Mouse (Mus musculus) MEL (cell line): ENCODE results near the gene Dusp12. TPM values are rescaled to one million over a fixed set of nuclear protein-coding genes. Genes with fewer than 3 reads are reported as not detected.

Source experiments
- DNase-seq: peaks from one replicate; pipeline ENCODE4 v3.0.0; 2011; ENCODE audit warnings: low read depth, low spot score
- H3K27ac ChIP-seq: 2 replicates; pipeline ENCODE4 v1.5.1; 2012; ENCODE audit warnings: low read depth, mild to moderate bottlenecking, control low read depth, low read length, moderate library complexity; ENCODE audit not compliant: control insufficient read depth
- H3K27me3 ChIP-seq, 2 experiments: fragments of 150-350 bp in 1 of 2; sonication (generic) in 1 of 2; 2 replicates each; pipeline ENCODE4 v1.6.1; 2012; ENCODE audit warnings: low read length in 2 of 2, mild to moderate bottlenecking in 2 of 2, improper control_type of control experiment in 1 of 2, moderate library complexity in 1 of 2; ENCODE audit not compliant: insufficient read depth in 2 of 2, control insufficient read depth in 1 of 2
- H3K36me3 ChIP-seq, 2 experiments: 2 replicates each; pipeline ENCODE4 v1.6.1; 2012 to 2014; ENCODE audit warnings: low read length in 2 of 2, improper control_type of control experiment in 1 of 2, inconsistent platforms in 1 of 2, mild to moderate bottlenecking in 1 of 2; ENCODE audit not compliant: insufficient read depth in 2 of 2, control insufficient read depth in 1 of 2
- H3K4me1 ChIP-seq, 2 experiments: fragments of 150-350 bp in 1 of 2; sonication (generic) in 1 of 2; 2 replicates each; pipeline ENCODE4 v1.6.1; 2012; ENCODE audit warnings: low read length in 2 of 2, improper control_type of control experiment in 1 of 2, mild to moderate bottlenecking in 1 of 2; ENCODE audit not compliant: insufficient read depth in 2 of 2, control insufficient read depth in 1 of 2
- H3K4me3 ChIP-seq, 2 experiments: fragments of 150-350 bp in 1 of 2; sonication (generic) in 1 of 2; 2 replicates each; pipeline ENCODE4 v1.5.1; 2012; ENCODE audit warnings: low read depth in 2 of 2, low read length in 2 of 2, mild to moderate bottlenecking in 2 of 2, moderate library complexity in 2 of 2, control low read depth in 1 of 2, improper control_type of control experiment in 1 of 2; ENCODE audit not compliant: control insufficient read depth in 1 of 2, insufficient read depth in 1 of 2
- H3K79me2 ChIP-seq: 2 replicates; pipeline ENCODE4 v1.6.1; 2012; ENCODE audit warnings: mild to moderate bottlenecking, low read length, moderate library complexity; ENCODE audit not compliant: control insufficient read depth, poor library complexity, insufficient read depth
- H3K9ac ChIP-seq: 2 replicates; pipeline ENCODE4 v1.6.1; 2012; ENCODE audit warnings: low read depth, mild to moderate bottlenecking, control low read depth, low read length, moderate library complexity; ENCODE audit not compliant: control insufficient read depth, poor library complexity, severe bottlenecking
- H3K9me3 ChIP-seq: fragments of 150-350 bp; sonication (generic); replicated peaks from 2 replicates; pipeline ENCODE4 v1.6.1; 2012; ENCODE audit warnings: mild to moderate bottlenecking, low read length, improper control_type of control experiment, moderate library complexity; ENCODE audit not compliant: insufficient read depth
- BHLHE40 ChIP-seq: IDR thresholded peaks from 2 replicates; pipeline ENCODE4 v1.6.1; 2012; ENCODE audit warnings: low read depth, mild to moderate bottlenecking, inconsistent platforms, low read length, improper control_type of control experiment, borderline replicate concordance
- CHD2 ChIP-seq: IDR thresholded peaks from 2 replicates; pipeline ENCODE4 v1.6.1; 2011; ENCODE audit warnings: low read length, improper control_type of control experiment
- E2F4 ChIP-seq: IDR thresholded peaks from 2 replicates; pipeline ENCODE4 v1.6.1; 2011; ENCODE audit warnings: low read depth, low read length, improper control_type of control experiment, borderline replicate concordance
- EP300 ChIP-seq, 2 experiments: IDR thresholded peaks; 2 replicates each; pipeline ENCODE4 v1.6.1; 2011; ENCODE audit warnings: improper control_type of control experiment in 2 of 2, low read length in 2 of 2, low read depth in 1 of 2, mild to moderate bottlenecking in 1 of 2
- HCFC1 ChIP-seq: IDR thresholded peaks from 2 replicates; pipeline ENCODE4 v1.6.1; 2012; ENCODE audit warnings: low read depth, mild to moderate bottlenecking, inconsistent platforms, low read length, improper control_type of control experiment, moderate library complexity
- KAT2A ChIP-seq: conservative IDR thresholded peaks from 2 replicates; pipeline ENCODE4 v1.6.1; 2012; ENCODE audit warnings: low read depth, low read length, improper control_type of control experiment, inconsistent platforms
- MAFK ChIP-seq: IDR thresholded peaks from 2 replicates; pipeline ENCODE4 v1.6.1; 2011; ENCODE audit warnings: low read depth, mild to moderate bottlenecking, low read length, improper control_type of control experiment, borderline replicate concordance
- MAX ChIP-seq: IDR thresholded peaks from 2 replicates; pipeline ENCODE4 v1.6.1; 2011; ENCODE audit warnings: low read length, improper control_type of control experiment
- MEF2A ChIP-seq: IDR thresholded peaks from 2 replicates; pipeline ENCODE4 v1.6.1; 2014; ENCODE audit warnings: low read depth, mild to moderate bottlenecking, inconsistent platforms, low read length, improper control_type of control experiment; ENCODE audit not compliant: poor library complexity, insufficient replicate concordance, severe bottlenecking; ENCODE audit errors: extremely low read depth
- MXI1 ChIP-seq: IDR thresholded peaks from 2 replicates; pipeline ENCODE4 v1.6.1; 2011; ENCODE audit warnings: mild to moderate bottlenecking, low read depth, low read length, improper control_type of control experiment
- MYB ChIP-seq: IDR thresholded peaks from 2 replicates; pipeline ENCODE4 v1.6.1; 2011; ENCODE audit warnings: mild to moderate bottlenecking, low read depth, low read length, improper control_type of control experiment
- POLR2A ChIP-seq, 2 experiments: IDR thresholded peaks; 2 replicates each; pipeline ENCODE4 v1.6.1; 2011 to 2012; ENCODE audit warnings: low read length in 2 of 2, mild to moderate bottlenecking in 2 of 2, control low read depth in 1 of 2, improper control_type of control experiment in 1 of 2, low read depth in 1 of 2, moderate library complexity in 1 of 2; ENCODE audit not compliant: control insufficient read depth in 1 of 2, insufficient read depth in 1 of 2, poor library complexity in 1 of 2
- POLR2AphosphoS2 ChIP-seq: IDR thresholded peaks from 2 replicates; pipeline ENCODE4 v1.6.1; 2011; ENCODE audit warnings: low read length, improper control_type of control experiment
- RCOR1 ChIP-seq: IDR thresholded peaks from 2 replicates; pipeline ENCODE4 v1.6.1; 2012; ENCODE audit warnings: low read depth, mild to moderate bottlenecking, inconsistent platforms, low read length, improper control_type of control experiment
- UBTF ChIP-seq: IDR thresholded peaks from 2 replicates; pipeline ENCODE4 v1.6.1; 2012; ENCODE audit warnings: low read depth, mild to moderate bottlenecking, inconsistent platforms, low read length, improper control_type of control experiment, moderate library complexity, borderline replicate concordance; ENCODE audit not compliant: insufficient read depth
- ZC3H11A ChIP-seq: IDR thresholded peaks from 2 replicates; pipeline ENCODE4 v1.6.1; 2012; ENCODE audit warnings: low read depth, mild to moderate bottlenecking, inconsistent platforms, low read length, improper control_type of control experiment
- ZMIZ1 ChIP-seq: IDR thresholded peaks from 2 replicates; pipeline ENCODE4 v1.6.1; 2012; ENCODE audit warnings: low read depth, mild to moderate bottlenecking, inconsistent platforms, low read length, improper control_type of control experiment, moderate library complexity
- ZNF384 ChIP-seq: IDR thresholded peaks from 2 replicates; pipeline ENCODE4 v1.6.1; 2012; ENCODE audit warnings: low read depth, mild to moderate bottlenecking, inconsistent platforms, low read length, improper control_type of control experiment
- polyA plus RNA-seq, 2 experiments: library from polyadenylated mRNA; stranded (reverse) in 1 of 2; unstranded in 1 of 2; fragments of >175 nt in 1 of 2; fragments of >200 nt in 1 of 2; gene quantifications; 2 replicates each; pipeline versions ENCODE4 v1.2.1 to v1.2.4; 2012; ENCODE audit warnings: low replicate concordance in 2 of 2, low read depth in 1 of 2; ENCODE audit not compliant: insufficient read length in 2 of 2, insufficient read depth in 1 of 2, missing spikeins in 1 of 2
- total RNA-seq: library from RNA; depleted of rRNA; stranded (reverse); fragments of 300-350 nt; gene quantifications from 2 replicates; pipeline ENCODE4 v1.2.3, GENCODE M21; 2012

The Dusp12 gene
- total and polyA plus RNA-seq, 3 experiments, result 33.8 to 50.0 TPM; not detected in 1

DNA sequence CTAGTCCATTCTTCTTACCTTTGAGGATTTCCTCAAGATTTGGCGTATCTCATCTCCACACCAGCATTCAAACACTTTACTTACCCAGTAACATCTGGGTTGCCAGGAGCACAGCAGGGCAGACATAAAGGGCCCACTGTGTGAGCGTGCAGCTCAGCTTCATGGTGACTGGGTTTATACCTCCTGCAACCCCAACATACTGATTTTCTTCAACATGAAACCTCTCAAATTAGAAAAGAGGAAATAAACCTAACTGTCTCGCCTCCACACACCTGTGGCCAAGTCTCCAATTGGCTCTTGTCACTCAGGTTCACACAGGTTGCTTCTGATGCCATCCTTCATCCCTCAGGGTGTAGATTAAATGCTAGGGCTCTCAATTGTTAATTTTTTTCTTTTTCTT lies 42.0 kb upstream of the Dusp12 start, which contains the start of gene Fcrla:
TSS of gene Fcrla (minus strand) at position 206 of the 400 bp plus-strand sequence.
- no peaks in the 10 kb centered on the region for H3K27me3 ChIP-seq
- no peak within 1 kb of the TSS for H3K9ac ChIP-seq
- H3K9me3 ChIP-seq, result no peaks in the 10 kb centered on the region
- peaks cover 0 to 7% of the 10 kb centered on the region in 2 experiments; a peak in 2 of 4 replicates for H3K36me3 ChIP-seq
- TF ChIP-seq MXI1 (no peak), HCFC1 (no peak), POLR2A (IDR thresholded peaks at IDR 0.05; ENCODE audit: control insufficient read depth in 1 of 2, insufficient read depth in 1 of 2, low read depth in 1 of 2, low read length in 2 of 2, poor library complexity in 1 of 2) (no peak), ZNF384 (no peak), E2F4 (no peak), MAFK (no peak), ZC3H11A (no peak), BHLHE40 (no peak), MEF2A (no peak), ZMIZ1 (no peak), MAX (no peak), RCOR1 (no peak)
- no peak within 1 kb of the TSS for H3K27ac ChIP-seq
- no peak for DNase-seq
- H3K4me1 ChIP-seq, result peaks cover 5 to 11% of the 10 kb centered on the region in 2 experiments
- no peaks in the 10 kb centered on the region for H3K79me2 ChIP-seq
- no peak within 1 kb of the TSS for H3K4me3 ChIP-seq

DNA sequence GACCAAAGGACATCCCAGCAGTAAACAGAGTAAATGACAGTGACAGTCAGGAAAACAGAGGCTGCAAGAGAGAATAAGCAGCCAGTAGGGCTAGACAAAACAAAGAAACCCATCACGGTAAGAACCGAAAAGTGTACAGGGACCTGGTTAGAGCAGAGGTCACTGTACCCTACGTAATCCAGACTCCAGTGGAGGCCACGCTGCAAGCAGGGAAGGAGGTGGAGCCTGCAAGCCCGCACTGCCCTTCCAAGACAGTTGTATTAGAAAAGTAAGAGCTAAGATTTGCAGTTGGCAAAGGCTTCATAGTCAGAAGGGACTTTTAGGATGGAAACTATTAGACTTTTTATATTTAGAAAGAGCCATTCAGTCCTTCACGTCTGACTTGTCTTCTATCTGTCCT lies 41.6 kb upstream of the Dusp12 start:
- Histone ChIP-seq H3K27me3 (no peaks in the 10 kb centered on the region), H3K4me1 (peaks cover 3 to 9% of the 10 kb centered on the region in 2 experiments; a peak in 3 of 4 replicates), H3K9me3 (no peaks in the 10 kb centered on the region), H3K36me3 (peaks cover 0 to 5% of the 10 kb centered on the region in 2 experiments; a peak in 2 of 4 replicates), H3K4me3 (no peak overlapping the region), H3K9ac (no peak overlapping the region), H3K79me2 (no peaks in the 10 kb centered on the region), H3K27ac (no peak overlapping the region)
- DNase-seq, result no peak
- no peak for TF ChIP-seq MYB
- TF ChIP-seq BHLHE40, result no peak
- TF ChIP-seq POLR2AphosphoS2, result no peak
- no peak for TF ChIP-seq ZC3H11A
- TF ChIP-seq UBTF, result no peak
- no peak for TF ChIP-seq CHD2
- TF ChIP-seq KAT2A, result no peak
- TF ChIP-seq EP300 (IDR thresholded peaks at IDR 0.05; ENCODE audit: low read depth in 1 of 2, low read length in 2 of 2), result no peak
